Mouse (Mus musculus) neural tube, embryonic 11.5 days (tissue): ENCODE data around the gene Snrnp35. TPM values are rescaled to one million over a fixed set of nuclear protein-coding genes. Genes with fewer than 3 reads are reported as not detected.
A peak's percentile ranks its signal among the peaks of the same experiment; 100 is the strongest.

ENCODE experiments used
- ATAC-seq: fragments of 200-750 bp; cut with Nextera tagmentation; 2 replicates; pipeline ENCODE4 v1.8.0; 2017; ENCODE audit warnings: moderate number of reproducible peaks, mild to moderate bottlenecking, moderate TSS enrichment, moderate library complexity; ENCODE audit not compliant: insufficient read depth, low FRiP score, low TSS enrichment
- DNase-seq: peaks from one replicate; pipeline ENCODE4 v3.0.0-alpha.2; 2015; ENCODE audit warnings: low spot score
- H3K27ac ChIP-seq: fragments of 300-500 bp; sonication (generic); 2 replicates; pipeline ENCODE4 v1.5.1; 2014; ENCODE audit warnings: low read depth, mild to moderate bottlenecking, low read length
- H3K27me3 ChIP-seq: fragments of 300-500 bp; sonication (generic); 2 replicates; pipeline ENCODE4 v1.6.1; 2014; ENCODE audit warnings: mild to moderate bottlenecking, low read length, mixed read lengths; ENCODE audit not compliant: control insufficient read depth, insufficient read depth
- H3K36me3 ChIP-seq: fragments of 300-500 bp; sonication (generic); 2 replicates; pipeline ENCODE4 v1.6.1; 2014; ENCODE audit warnings: mild to moderate bottlenecking, low read length, moderate library complexity, mixed read lengths; ENCODE audit not compliant: control insufficient read depth, insufficient read depth
- H3K4me1 ChIP-seq: fragments of 300-500 bp; sonication (generic); 2 replicates; pipeline ENCODE4 v1.6.1; 2014; ENCODE audit warnings: low read length, mixed read lengths; ENCODE audit not compliant: control insufficient read depth, insufficient read depth
- H3K4me2 ChIP-seq: fragments of 300-500 bp; sonication (generic); 2 replicates; pipeline ENCODE4 v1.6.1; 2014; ENCODE audit warnings: low read depth, mild to moderate bottlenecking, moderate library complexity
- H3K4me3 ChIP-seq: fragments of 300-500 bp; sonication (generic); 2 replicates; pipeline ENCODE4 v1.5.1; 2014; ENCODE audit warnings: low read depth, low read length
- H3K9ac ChIP-seq: fragments of 300-500 bp; sonication (generic); 2 replicates; pipeline ENCODE4 v1.6.1; 2014; ENCODE audit warnings: mild to moderate bottlenecking, low read length
- H3K9me3 ChIP-seq: fragments of 300-500 bp; sonication (generic); 2 replicates; pipeline ENCODE4 v1.6.1; 2016; ENCODE audit warnings: low read length; ENCODE audit not compliant: control insufficient read depth
- WGBS: fragments of 180-500 bp; shearing (Covaris S2); extraction: QIAGEN DNeasy Blood & Tissue Kit; methylation state at CpG from one replicate; pipeline ENCODE4 v1.1.7; 2014; 5-methylcytosine and 5-hydroxymethylcytosine counted together
- polyA plus RNA-seq: library from polyadenylated mRNA; unstranded; fragments of >200 nt; fragmentation: Nextera tagmentation; extraction: Ambion mirVana; gene quantifications from 2 replicates; pipeline ENCODE4 v1.2.1, GENCODE M21; 2014

Snrnp35 gene
- polyA plus RNA-seq, 1 experiment from 2014 or later: 14.7 TPM

- H3K27ac ChIP-seq: no peak overlapping the region
- H3K4me2 ChIP-seq: no peak overlapping the region
- no peak overlapping the region for H3K4me3 ChIP-seq
Measured at GRCm38 (mm10) chr5:124478873-124479204, 4.1 kb upstream of the Snrnp35 start.

GRCm38 (mm10) chr5:124480119-124480518, 2.8 kb upstream of the Snrnp35 start:
- no peaks in the 10 kb centered on the region for H3K9me3 ChIP-seq
- ATAC-seq (no peak), DNase-seq (no peak)
- H3K27me3 ChIP-seq: no peaks in the 10 kb centered on the region
- H3K36me3 ChIP-seq: no peaks in the 10 kb centered on the region
- no peak overlapping the region for H3K4me3 ChIP-seq
- no peak overlapping the region for H3K27ac ChIP-seq
- no peak overlapping the region for H3K4me2 ChIP-seq
- 0 out of 2 replicates have a peak, but pooled peaks cover 3% of the 10 kb centered on the region for H3K4me1 ChIP-seq
- 75% methylated on average over 4 of the region's 4 CpGs for WGBS
- H3K9ac ChIP-seq: no peak overlapping the region

More at GRCm38 (mm10) chr5:124478873-124479204, 4.1 kb upstream of the Snrnp35 start:
- WGBS: 81% methylated on average over 1 of the region's 1 CpGs
- Histone ChIP-seq H3K27me3 (no peaks in the 10 kb centered on the region), H3K36me3 (no peaks in the 10 kb centered on the region), H3K4me1 (no peaks in the 10 kb centered on the region), H3K9me3 (no peaks in the 10 kb centered on the region), H3K9ac (no peak overlapping the region)
- ATAC-seq (no peak), DNase-seq (no peak)

- Histone ChIP-seq H3K9me3 (no peaks in the 10 kb centered on the region), H3K4me3 (no peak overlapping the region), H3K27me3 (no peaks in the 10 kb centered on the region), H3K4me2 (no peak overlapping the region), H3K9ac (no peak overlapping the region), H3K36me3 (no peaks in the 10 kb centered on the region), H3K27ac (no peak overlapping the region), H3K4me1 (0 out of 2 replicates have a peak, but pooled peaks cover 3% of the 10 kb centered on the region)
- ATAC-seq (no peak), DNase-seq (no peak)
- 92% methylated on average over 4 of the region's 4 CpGs for WGBS
Measured at GRCm38 (mm10) chr5:124481714-124482113, 1.2 kb upstream of the Snrnp35 start.

DNA sequence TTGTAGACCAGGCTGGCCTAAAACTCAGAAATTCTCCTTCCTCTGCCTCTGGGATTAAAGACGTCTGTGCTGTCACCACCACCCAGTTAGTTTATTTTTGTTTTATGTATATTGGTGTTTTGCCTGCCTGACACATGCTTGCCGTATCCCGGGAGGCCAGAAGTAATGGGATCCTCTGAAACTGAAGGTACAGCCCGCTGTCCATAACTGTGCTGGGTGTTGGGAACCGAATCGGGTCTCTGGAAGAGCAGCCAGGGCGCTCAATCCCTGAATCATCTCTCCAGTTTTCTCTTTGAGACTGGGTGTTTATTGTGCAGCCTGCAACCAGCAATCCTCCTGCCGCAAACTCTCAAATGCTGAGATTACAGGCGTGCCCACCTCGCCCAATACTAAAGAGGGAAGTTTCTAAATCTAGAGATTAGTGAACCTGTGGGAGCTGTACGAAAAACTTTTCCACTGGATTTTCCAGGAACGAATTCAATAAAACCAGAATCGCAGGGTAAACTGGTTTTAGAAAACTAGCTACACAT, 433 bp upstream of the Snrnp35 start:
- no peaks in the 10 kb centered on the region for H3K27me3 ChIP-seq
- H3K4me3 ChIP-seq: peak overlapping the region; percentile 59
- H3K9ac ChIP-seq: peak overlapping the region; percentile 75
- DNase-seq (no peak), ATAC-seq (no peak)
- peak overlapping the region; percentile 71 for H3K4me2 ChIP-seq
- WGBS: 7% methylated on average over 13 of the region's 13 CpGs
- peak overlapping the region; percentile 95 for H3K27ac ChIP-seq
- H3K4me1 ChIP-seq: 0 out of 2 replicates have a peak, but pooled peaks cover 3% of the 10 kb centered on the region
- no peaks in the 10 kb centered on the region for H3K9me3 ChIP-seq
- no peaks in the 10 kb centered on the region for H3K36me3 ChIP-seq

DNA sequence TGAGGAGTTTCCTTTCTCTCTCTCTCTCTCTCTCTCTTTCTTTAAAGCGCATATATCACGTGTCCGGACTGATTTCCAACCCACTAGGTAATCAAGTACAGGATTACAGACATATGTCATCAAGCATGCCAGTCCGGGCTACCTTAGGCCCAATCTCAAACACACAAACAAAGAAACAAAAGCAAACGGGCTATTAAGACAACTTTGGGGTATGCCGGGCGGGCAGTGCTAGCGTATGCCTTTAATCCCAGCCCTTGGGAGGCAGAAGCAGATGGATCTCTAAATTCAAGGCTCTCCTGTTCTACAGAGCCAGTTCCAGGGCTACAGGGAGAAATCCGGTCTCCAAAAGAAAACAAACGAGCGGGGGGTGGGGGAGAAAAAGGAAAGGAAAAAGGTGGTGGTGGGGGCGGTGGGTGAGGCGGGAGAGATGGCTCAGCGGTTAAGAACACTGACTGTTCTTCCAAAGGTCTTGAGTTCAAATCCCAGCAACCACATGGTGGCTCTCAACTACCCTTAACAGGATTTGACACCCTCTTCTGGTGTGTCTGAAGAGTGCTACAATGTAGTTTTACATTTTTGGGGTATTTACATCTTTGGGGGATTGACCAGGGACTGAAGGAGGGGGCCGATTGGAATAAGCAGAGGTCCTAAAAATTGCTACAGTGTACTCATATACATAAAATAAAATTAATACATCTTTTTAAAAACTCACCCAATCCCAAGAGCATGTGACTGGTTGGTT, 892 bp downstream of the Snrnp35 start:
- ATAC-seq: peak; percentile 64
- Histone ChIP-seq H3K4me2 (peak overlapping the region; percentile 71), H3K27ac (peak overlapping the region; percentile 95), H3K9ac (peak overlapping the region; percentile 75), H3K4me3 (peak overlapping the region; percentile 59), H3K27me3 (no peaks in the 10 kb centered on the region), H3K36me3 (no peaks in the 10 kb centered on the region), H3K4me1 (0 out of 2 replicates have a peak, but pooled peaks cover 3% of the 10 kb centered on the region), H3K9me3 (no peaks in the 10 kb centered on the region)
- DNase-seq: no peak
- WGBS: 8% methylated on average over 15 of the region's 15 CpGs

- no peak overlapping the region for H3K9ac ChIP-seq
- ATAC-seq (no peak), DNase-seq (no peak)
- H3K4me1 ChIP-seq: 0 out of 2 replicates have a peak, but pooled peaks cover 3% of the 10 kb centered on the region
- H3K27me3 ChIP-seq: no peaks in the 10 kb centered on the region
- no peak overlapping the region for H3K4me2 ChIP-seq
- peaks cover under 1% of the 10 kb centered on the region for H3K36me3 ChIP-seq
- H3K27ac ChIP-seq: no peak overlapping the region
- 91% methylated on average over 5 of the region's 5 CpGs for WGBS
- no peaks in the 10 kb centered on the region for H3K9me3 ChIP-seq
- H3K4me3 ChIP-seq: no peak overlapping the region
Measured at GRCm38 (mm10) chr5:124485654-124486053, 2.7 kb downstream of the Snrnp35 start.

- WGBS: 92% methylated on average over 3 of the region's 3 CpGs
- no peak for ATAC-seq
- no peak overlapping the region for H3K4me2 ChIP-seq
- H3K4me3 ChIP-seq: no peak overlapping the region
- 0 out of 2 replicates have a peak, but pooled peaks cover 3% of the 10 kb centered on the region for H3K4me1 ChIP-seq
- H3K9me3 ChIP-seq: no peaks in the 10 kb centered on the region
- H3K27ac ChIP-seq: no peak overlapping the region
- no peaks in the 10 kb centered on the region for H3K27me3 ChIP-seq
- H3K36me3 ChIP-seq: peaks cover 3% of the 10 kb centered on the region
- H3K9ac ChIP-seq: no peak overlapping the region
- DNase-seq: no peak
Measured at GRCm38 (mm10) chr5:124488885-124489284, 6.0 kb downstream of the Snrnp35 start.

GRCm38 (mm10) chr5:124491732-124492131, 8.8 kb downstream of the Snrnp35 start:
- H3K36me3 ChIP-seq: peaks cover 3% of the 10 kb centered on the region
- H3K4me3 ChIP-seq: no peak overlapping the region
- WGBS: 96% methylated on average over 4 of the region's 4 CpGs
- H3K27ac ChIP-seq: no peak overlapping the region
- H3K4me2 ChIP-seq: no peak overlapping the region
- DNase-seq (no peak), ATAC-seq (no peak)
- no peaks in the 10 kb centered on the region for H3K9me3 ChIP-seq
- H3K4me1 ChIP-seq: no peaks in the 10 kb centered on the region
- no peak overlapping the region for H3K9ac ChIP-seq
- no peaks in the 10 kb centered on the region for H3K27me3 ChIP-seq

GRCm38 (mm10) chr5:124492618-124493017, 9.7 kb downstream of the Snrnp35 start:
- no peaks in the 10 kb centered on the region for H3K4me1 ChIP-seq
- no peak overlapping the region for H3K4me2 ChIP-seq
- no peaks in the 10 kb centered on the region for H3K9me3 ChIP-seq
- H3K27ac ChIP-seq: no peak overlapping the region
- peaks cover 3% of the 10 kb centered on the region for H3K36me3 ChIP-seq
- H3K4me3 ChIP-seq: no peak overlapping the region
- H3K9ac ChIP-seq: no peak overlapping the region
- WGBS: 89% methylated on average over 4 of the region's 4 CpGs
- H3K27me3 ChIP-seq: no peaks in the 10 kb centered on the region
- DNase-seq (no peak), ATAC-seq (no peak)
